Mouse (Mus musculus): ENCODE measurements around the gene Apc2. TPM values are rescaled to one million over a fixed set of nuclear protein-coding genes. Genes with fewer than 3 reads are reported as not detected.

Gene Apc2
- polyA plus RNA-seq, 1 experiment: 0.74 TPM

- H3K27me3 ChIP-seq (replicated peaks; ENCODE audit: control insufficient read depth, insufficient read depth, low read length): no peaks in the 10 kb centered on the region
- under 1% methylated on average over 81 of the region's 81 CpGs for WGBS
- no peak for TF ChIP-seq CTCF (conservative IDR thresholded peaks at IDR 0.05; ENCODE audit: insufficient read depth, insufficient read length, low read depth, low read length)
- TF ChIP-seq POLR2A (IDR thresholded peaks at IDR 0.05; ENCODE audit: low read depth, low read length): no peak
Observed at GRCm38 (mm10) chr10:80264341-80265148, 31.2 kb upstream of the Apc2 start.

DNA sequence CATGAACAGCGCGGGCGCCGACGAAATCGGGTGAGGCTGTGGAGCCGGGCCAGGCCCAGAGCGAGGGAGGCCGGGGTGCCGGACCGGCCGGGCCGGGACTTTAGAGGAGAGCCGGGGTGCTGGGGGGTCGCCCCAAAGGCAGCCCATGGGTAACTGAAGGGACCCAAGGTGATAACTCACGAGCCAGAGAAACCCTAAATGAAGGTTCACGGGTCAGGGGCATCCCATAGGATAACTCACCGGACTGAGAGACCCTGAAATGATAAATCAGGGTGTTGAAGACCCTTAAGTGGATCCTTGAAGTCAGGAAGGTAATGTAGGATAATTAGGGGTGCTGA, 30.7 kb upstream of the Apc2 start:
- under 1% methylated on average over 18 of the region's 18 CpGs for WGBS
- DNase-seq: no peak
- H3K27ac ChIP-seq (ENCODE audit: insufficient read depth, low read depth, low read length): peak overlapping the region; percentile 84
- H3K27me3 ChIP-seq (replicated peaks; ENCODE audit: control insufficient read depth, insufficient read depth, low read length): no peaks in the 10 kb centered on the region
- peaks cover 14% of the 10 kb centered on the region; the same call in 1 of the 2 replicates for H3K4me1 ChIP-seq (ENCODE audit: control insufficient read depth, insufficient read depth, low read length)
- peak overlapping the region; percentile 70 for H3K4me3 ChIP-seq (ENCODE audit: insufficient read depth, low read depth, low read length)
- TF ChIP-seq CTCF (conservative IDR thresholded peaks at IDR 0.05; ENCODE audit: insufficient read depth, insufficient read length, low read depth, low read length) (no peak), POLR2A (IDR thresholded peaks at IDR 0.05; ENCODE audit: low read depth, low read length) (no peak)
- no peaks in the 10 kb centered on the region for H3K36me3 ChIP-seq (ENCODE audit: control insufficient read depth, insufficient read depth, low read length)

More at GRCm38 (mm10) chr10:80264341-80265148, 31.2 kb upstream of the Apc2 start:
- peaks cover 13% of the 10 kb centered on the region; the same call in 1 of the 2 replicates for H3K4me1 ChIP-seq (ENCODE audit: control insufficient read depth, insufficient read depth, low read length)
- peak overlapping the region; percentile 70 for H3K4me3 ChIP-seq (ENCODE audit: insufficient read depth, low read depth, low read length)
- no peaks in the 10 kb centered on the region for H3K36me3 ChIP-seq (ENCODE audit: control insufficient read depth, insufficient read depth, low read length)
- peak; percentile 100 for DNase-seq
- H3K27ac ChIP-seq (ENCODE audit: insufficient read depth, low read depth, low read length): peak overlapping the region; percentile 93

GRCm38 (mm10) chr10:80270099-80270498, 25.7 kb upstream of the Apc2 start:
- TF ChIP-seq POLR2A (IDR thresholded peaks at IDR 0.05; ENCODE audit: low read depth, low read length): no peak
- no peak for TF ChIP-seq CTCF (conservative IDR thresholded peaks at IDR 0.05; ENCODE audit: insufficient read depth, insufficient read length, low read depth, low read length)
- H3K4me3 ChIP-seq (ENCODE audit: insufficient read depth, low read depth, low read length): no peak overlapping the region
- peaks cover 21% of the 10 kb centered on the region for H3K4me1 ChIP-seq (ENCODE audit: control insufficient read depth, insufficient read depth, low read length)
- H3K27me3 ChIP-seq (replicated peaks; ENCODE audit: control insufficient read depth, insufficient read depth, low read length): no peaks in the 10 kb centered on the region
- WGBS: 81% methylated on average over 2 of the region's 2 CpGs
- no peak for DNase-seq
- 0 out of 2 replicates have a peak, but pooled peaks cover 1% of the 10 kb centered on the region for H3K36me3 ChIP-seq (ENCODE audit: control insufficient read depth, insufficient read depth, low read length)
- no peak overlapping the region for H3K27ac ChIP-seq (ENCODE audit: insufficient read depth, low read depth, low read length)

- H3K4me3 ChIP-seq (ENCODE audit: insufficient read depth, low read depth, low read length): no peak overlapping the region
- peaks cover 21% of the 10 kb centered on the region for H3K4me1 ChIP-seq (ENCODE audit: control insufficient read depth, insufficient read depth, low read length)
- H3K36me3 ChIP-seq (ENCODE audit: control insufficient read depth, insufficient read depth, low read length): 0 out of 2 replicates have a peak, but pooled peaks cover 1% of the 10 kb centered on the region
- H3K27ac ChIP-seq (ENCODE audit: insufficient read depth, low read depth, low read length): peak overlapping the region; percentile 25; the same call in 1 of the 2 replicates
- H3K27me3 ChIP-seq (replicated peaks; ENCODE audit: control insufficient read depth, insufficient read depth, low read length): no peaks in the 10 kb centered on the region
- WGBS: 33% methylated on average over 6 of the region's 6 CpGs
- DNase-seq: peak; percentile 82
- no peak for TF ChIP-seq CTCF (conservative IDR thresholded peaks at IDR 0.05; ENCODE audit: insufficient read depth, insufficient read length, low read depth, low read length)
- TF ChIP-seq POLR2A (IDR thresholded peaks at IDR 0.05; ENCODE audit: low read depth, low read length): no peak
Observed at GRCm38 (mm10) chr10:80270734-80271181, 25.0 kb upstream of the Apc2 start.

DNA sequence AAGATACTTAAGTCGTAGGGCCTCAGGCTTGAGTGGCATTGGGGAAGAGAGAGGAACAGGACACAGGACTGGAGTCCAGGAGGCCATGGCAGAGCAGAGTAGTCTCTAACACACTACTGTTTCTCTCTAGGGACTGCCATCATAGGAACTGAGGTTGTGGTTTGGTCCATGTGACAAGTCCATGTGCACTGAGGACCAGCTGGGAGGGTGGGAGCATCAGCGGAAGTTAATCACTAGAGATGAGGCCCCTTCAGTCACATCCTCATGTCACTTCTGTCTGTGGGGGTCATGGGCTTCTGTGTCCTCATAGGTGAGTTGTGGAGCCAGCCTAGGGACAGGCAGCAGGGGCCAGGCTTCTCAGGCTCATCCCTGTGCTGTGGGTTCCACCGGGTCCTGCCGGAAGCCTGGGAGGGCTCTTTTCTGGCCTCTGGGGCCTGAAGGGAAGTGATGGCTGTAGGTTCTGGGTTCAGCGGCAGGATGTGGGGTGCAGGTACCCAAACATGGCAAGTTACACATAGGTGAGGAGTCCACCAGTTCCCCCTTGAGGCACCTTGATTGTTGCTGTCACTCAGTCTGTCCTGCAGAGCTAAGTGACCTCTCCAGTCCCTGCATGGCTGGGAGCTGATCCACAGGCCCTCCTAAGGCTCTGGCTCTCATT, 24.5 kb upstream of the Apc2 start:
- 54% methylated on average over 5 of the region's 5 CpGs for WGBS
- DNase-seq: no peak
- H3K4me3 ChIP-seq (ENCODE audit: insufficient read depth, low read depth, low read length): no peak overlapping the region
- TF ChIP-seq POLR2A (IDR thresholded peaks at IDR 0.05; ENCODE audit: low read depth, low read length) (no peak), CTCF (conservative IDR thresholded peaks at IDR 0.05; ENCODE audit: insufficient read depth, insufficient read length, low read depth, low read length) (no peak)
- H3K36me3 ChIP-seq (ENCODE audit: control insufficient read depth, insufficient read depth, low read length): 0 out of 2 replicates have a peak, but pooled peaks cover 1% of the 10 kb centered on the region
- peak overlapping the region; percentile 11; the same call in 1 of the 2 replicates for H3K27ac ChIP-seq (ENCODE audit: insufficient read depth, low read depth, low read length)
- H3K4me1 ChIP-seq (ENCODE audit: control insufficient read depth, insufficient read depth, low read length): peaks cover 21% of the 10 kb centered on the region
- H3K27me3 ChIP-seq (replicated peaks; ENCODE audit: control insufficient read depth, insufficient read depth, low read length): no peaks in the 10 kb centered on the region

GRCm38 (mm10) chr10:80271870-80272585, 23.7 kb upstream of the Apc2 start:
- WGBS: 76% methylated on average over 8 of the region's 8 CpGs
- no peak for DNase-seq
- no peak overlapping the region for H3K4me3 ChIP-seq (ENCODE audit: insufficient read depth, low read depth, low read length)
- TF ChIP-seq CTCF (conservative IDR thresholded peaks at IDR 0.05; ENCODE audit: insufficient read depth, insufficient read length, low read depth, low read length) (no peak), POLR2A (IDR thresholded peaks at IDR 0.05; ENCODE audit: low read depth, low read length) (no peak)
- no peaks in the 10 kb centered on the region for H3K27me3 ChIP-seq (replicated peaks; ENCODE audit: control insufficient read depth, insufficient read depth, low read length)
- 0 out of 2 replicates have a peak, but pooled peaks cover 1% of the 10 kb centered on the region for H3K36me3 ChIP-seq (ENCODE audit: control insufficient read depth, insufficient read depth, low read length)
- no peak overlapping the region for H3K27ac ChIP-seq (ENCODE audit: insufficient read depth, low read depth, low read length)
- H3K4me1 ChIP-seq (ENCODE audit: control insufficient read depth, insufficient read depth, low read length): peaks cover 21% of the 10 kb centered on the region

All from kidney, adult 2 months (tissue).